Mouse (Mus musculus): Measurements from ENCODE around the gene Jak2. TPM values are rescaled to one million over a fixed set of nuclear protein-coding genes. Genes with fewer than 3 reads are reported as not detected.

Jak2 gene
- polyA plus RNA-seq, 1 experiment, result 7.0 TPM

- TF ChIP-seq POLR2A (IDR thresholded peaks at IDR 0.05; ENCODE audit: low read depth, low read length), result no peak
- no peak for TF ChIP-seq CTCF (conservative IDR thresholded peaks at IDR 0.05; ENCODE audit: insufficient read depth, insufficient read length, low read depth, low read length)
- H3K36me3 ChIP-seq (ENCODE audit: control insufficient read depth, insufficient read depth, low read length), result no peaks in the 10 kb centered on the region
- peaks cover 3% of the 10 kb centered on the region; the same call in 1 of the 2 replicates for H3K4me1 ChIP-seq (ENCODE audit: control insufficient read depth, insufficient read depth, low read length)
- WGBS, result 28% methylated on average over 10 of the region's 10 CpGs
- no peaks in the 10 kb centered on the region for H3K27me3 ChIP-seq (replicated peaks; ENCODE audit: control insufficient read depth, insufficient read depth, low read length)
- H3K4me3 ChIP-seq (ENCODE audit: insufficient read depth, low read depth, low read length), result peak overlapping the region; percentile 52
- DNase-seq, result peak; percentile 22
- peak overlapping the region; percentile 84; the same call in 1 of the 2 replicates for H3K27ac ChIP-seq (ENCODE audit: insufficient read depth, low read depth, low read length)
These were observed 1.4 kb downstream of the Jak2 start for GRCm38 (mm10) chr19:29252831-29253545.

GRCm38 (mm10) chr19:29253728-29254127, 2.1 kb downstream of the Jak2 start:
- Histone ChIP-seq H3K27ac (ENCODE audit: insufficient read depth, low read depth, low read length) (peak overlapping the region; percentile 27; the same call in 1 of the 2 replicates), H3K4me3 (ENCODE audit: insufficient read depth, low read depth, low read length) (peak overlapping the region; percentile 37; the same call in 1 of the 2 replicates), H3K27me3 (replicated peaks; ENCODE audit: control insufficient read depth, insufficient read depth, low read length) (no peaks in the 10 kb centered on the region), H3K4me1 (ENCODE audit: control insufficient read depth, insufficient read depth, low read length) (peaks cover 3% of the 10 kb centered on the region; the same call in 1 of the 2 replicates), H3K36me3 (ENCODE audit: control insufficient read depth, insufficient read depth, low read length) (no peaks in the 10 kb centered on the region)
- peak; percentile 90 for DNase-seq
- TF ChIP-seq POLR2A (IDR thresholded peaks at IDR 0.05; ENCODE audit: low read depth, low read length), result no peak
- TF ChIP-seq CTCF (conservative IDR thresholded peaks at IDR 0.05; ENCODE audit: insufficient read depth, insufficient read length, low read depth, low read length), result peak; percentile 93
- WGBS, result 2% methylated on average over 9 of the region's 9 CpGs

- WGBS, result 84% methylated on average over 4 of the region's 4 CpGs
- Histone ChIP-seq H3K4me1 (ENCODE audit: control insufficient read depth, insufficient read depth, low read length) (peaks cover 3% of the 10 kb centered on the region; the same call in 1 of the 2 replicates), H3K36me3 (ENCODE audit: control insufficient read depth, insufficient read depth, low read length) (no peaks in the 10 kb centered on the region), H3K27ac (ENCODE audit: insufficient read depth, low read depth, low read length) (no peak overlapping the region), H3K27me3 (replicated peaks; ENCODE audit: control insufficient read depth, insufficient read depth, low read length) (no peaks in the 10 kb centered on the region), H3K4me3 (ENCODE audit: insufficient read depth, low read depth, low read length) (no peak overlapping the region)
- TF ChIP-seq POLR2A (IDR thresholded peaks at IDR 0.05; ENCODE audit: low read depth, low read length) (no peak), CTCF (conservative IDR thresholded peaks at IDR 0.05; ENCODE audit: insufficient read depth, insufficient read length, low read depth, low read length) (no peak)
- DNase-seq, result no peak
These were observed 3.0 kb downstream of the Jak2 start for GRCm38 (mm10) chr19:29254671-29255070.

GRCm38 (mm10) chr19:29255327-29256027, 3.8 kb downstream of the Jak2 start:
- no peak for DNase-seq
- H3K36me3 ChIP-seq (ENCODE audit: control insufficient read depth, insufficient read depth, low read length), result no peaks in the 10 kb centered on the region
- WGBS, result 85% methylated on average over 7 of the region's 7 CpGs
- no peak overlapping the region for H3K27ac ChIP-seq (ENCODE audit: insufficient read depth, low read depth, low read length)
- H3K4me1 ChIP-seq (ENCODE audit: control insufficient read depth, insufficient read depth, low read length), result peaks cover 3% of the 10 kb centered on the region; the same call in 1 of the 2 replicates
- H3K4me3 ChIP-seq (ENCODE audit: insufficient read depth, low read depth, low read length), result no peak overlapping the region
- no peak for TF ChIP-seq POLR2A (IDR thresholded peaks at IDR 0.05; ENCODE audit: low read depth, low read length)
- TF ChIP-seq CTCF (conservative IDR thresholded peaks at IDR 0.05; ENCODE audit: insufficient read depth, insufficient read length, low read depth, low read length), result no peak
- H3K27me3 ChIP-seq (replicated peaks; ENCODE audit: control insufficient read depth, insufficient read depth, low read length), result no peaks in the 10 kb centered on the region

- DNase-seq, result no peak
- TF ChIP-seq CTCF (conservative IDR thresholded peaks at IDR 0.05; ENCODE audit: insufficient read depth, insufficient read length, low read depth, low read length), result no peak
- no peak for TF ChIP-seq POLR2A (IDR thresholded peaks at IDR 0.05; ENCODE audit: low read depth, low read length)
- H3K4me1 ChIP-seq (ENCODE audit: control insufficient read depth, insufficient read depth, low read length), result peaks cover 3% of the 10 kb centered on the region; the same call in 1 of the 2 replicates
- no peak overlapping the region for H3K27ac ChIP-seq (ENCODE audit: insufficient read depth, low read depth, low read length)
- no peak overlapping the region for H3K4me3 ChIP-seq (ENCODE audit: insufficient read depth, low read depth, low read length)
- WGBS, result 82% methylated on average over 9 of the region's 9 CpGs
- H3K36me3 ChIP-seq (ENCODE audit: control insufficient read depth, insufficient read depth, low read length), result peaks cover 2% of the 10 kb centered on the region
- no peaks in the 10 kb centered on the region for H3K27me3 ChIP-seq (replicated peaks; ENCODE audit: control insufficient read depth, insufficient read depth, low read length)
These were observed 10.0 kb downstream of the Jak2 start for GRCm38 (mm10) chr19:29261638-29262037.

- TF ChIP-seq CTCF (conservative IDR thresholded peaks at IDR 0.05; ENCODE audit: insufficient read depth, insufficient read length, low read depth, low read length), result no peak
- no peak for TF ChIP-seq POLR2A (IDR thresholded peaks at IDR 0.05; ENCODE audit: low read depth, low read length)
- DNase-seq, result no peak
- Histone ChIP-seq H3K27me3 (replicated peaks; ENCODE audit: control insufficient read depth, insufficient read depth, low read length) (no peaks in the 10 kb centered on the region), H3K4me3 (ENCODE audit: insufficient read depth, low read depth, low read length) (no peak overlapping the region), H3K4me1 (ENCODE audit: control insufficient read depth, insufficient read depth, low read length) (peaks cover 3% of the 10 kb centered on the region; the same call in 1 of the 2 replicates), H3K36me3 (ENCODE audit: control insufficient read depth, insufficient read depth, low read length) (peaks cover 2% of the 10 kb centered on the region), H3K27ac (ENCODE audit: insufficient read depth, low read depth, low read length) (no peak overlapping the region)
- WGBS, result 94% methylated on average over 1 of the region's 1 CpGs
These were observed 11.9 kb downstream of the Jak2 start for GRCm38 (mm10) chr19:29263492-29263891.

GRCm38 (mm10) chr19:29265538-29265937, 13.9 kb downstream of the Jak2 start:
- Histone ChIP-seq H3K27ac (ENCODE audit: insufficient read depth, low read depth, low read length) (no peak overlapping the region; the same call in 1 of the 2 replicates), H3K27me3 (replicated peaks; ENCODE audit: control insufficient read depth, insufficient read depth, low read length) (no peaks in the 10 kb centered on the region), H3K4me3 (ENCODE audit: insufficient read depth, low read depth, low read length) (no peak overlapping the region), H3K36me3 (ENCODE audit: control insufficient read depth, insufficient read depth, low read length) (peaks cover 2% of the 10 kb centered on the region), H3K4me1 (ENCODE audit: control insufficient read depth, insufficient read depth, low read length) (peaks cover 3% of the 10 kb centered on the region; the same call in 1 of the 2 replicates)
- 30% methylated on average over 5 of the region's 5 CpGs for WGBS
- peak; percentile 81 for DNase-seq
- TF ChIP-seq POLR2A (IDR thresholded peaks at IDR 0.05; ENCODE audit: low read depth, low read length) (no peak), CTCF (conservative IDR thresholded peaks at IDR 0.05; ENCODE audit: insufficient read depth, insufficient read length, low read depth, low read length) (no peak)

Data from kidney, adult 2 months (tissue).